Mouse (Mus musculus): ENCODE data around the gene Cetn3.
A peak's percentile ranks its signal among the peaks of the same experiment; 100 is the strongest.

Gene Cetn3

DNA sequence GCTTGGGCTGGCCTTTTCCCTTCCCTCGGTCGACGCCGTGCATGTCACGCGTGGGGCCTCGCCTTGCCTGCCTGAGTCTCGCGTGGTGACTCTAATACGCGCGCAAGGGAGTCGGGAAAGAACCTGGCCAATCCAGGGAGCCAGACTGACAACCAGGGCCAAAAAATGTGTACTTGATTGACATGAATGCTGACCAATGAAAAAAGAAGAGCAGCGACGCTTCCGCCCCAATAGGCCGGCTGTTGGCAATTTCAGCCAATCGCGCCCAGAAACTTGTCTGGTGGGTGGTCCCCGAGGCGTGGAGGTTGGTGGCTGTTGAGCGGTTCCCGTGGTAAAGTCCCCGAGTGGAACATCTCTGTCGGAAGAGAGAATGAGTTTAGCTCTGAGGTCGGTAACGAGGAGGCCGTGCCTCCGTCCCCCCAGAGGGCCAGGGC, at the start of gene Cetn3:
Gene Cetn3, plus strand, starts transcription at position 107 of the 434 bp plus-strand sequence.
- DNase-seq (ENCODE audit: low spot score), result peak; percentile 91

DNA sequence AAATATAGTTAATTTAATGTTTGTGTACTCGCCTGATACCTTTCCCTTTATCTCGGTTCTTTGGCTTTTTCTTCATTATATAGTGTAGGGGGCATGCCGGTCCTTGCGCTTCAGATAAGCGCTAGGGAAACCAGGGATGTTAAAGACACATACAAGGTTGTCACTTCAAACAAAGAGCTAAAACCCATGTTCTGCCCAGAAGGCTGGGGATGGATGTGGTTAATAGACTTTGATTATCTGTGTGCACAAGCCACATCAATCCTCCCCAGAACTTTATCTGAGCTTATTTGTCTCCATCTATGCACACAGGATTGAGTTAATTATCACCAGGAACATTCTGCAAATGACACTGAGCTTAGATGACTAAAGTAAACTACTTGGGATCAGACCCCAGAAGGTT, 46.3 kb upstream of the Cetn3 start:
- DNase-seq (ENCODE audit: low spot score), result no peak

DNA sequence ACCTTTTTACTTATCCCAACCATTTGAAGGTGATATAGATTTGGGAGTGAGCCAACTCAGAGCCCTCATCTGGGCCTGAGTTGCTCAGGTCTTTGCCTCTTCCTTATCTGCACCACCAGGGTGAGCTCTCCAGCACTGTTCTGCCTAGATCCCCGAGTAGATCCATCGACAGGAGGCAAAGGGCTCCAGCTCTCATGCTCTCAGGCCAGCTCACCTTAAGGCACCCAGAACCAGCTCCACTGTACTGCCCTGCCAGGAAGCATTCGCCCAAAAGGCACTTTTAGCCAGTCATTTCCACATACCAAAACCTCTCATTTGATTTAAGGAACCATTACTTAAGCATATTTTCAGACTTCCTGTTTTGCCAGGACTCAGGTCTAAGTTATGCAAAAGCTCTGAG, 42.0 kb upstream of the Cetn3 start:
- DNase-seq (ENCODE audit: low spot score), result no peak

DNA sequence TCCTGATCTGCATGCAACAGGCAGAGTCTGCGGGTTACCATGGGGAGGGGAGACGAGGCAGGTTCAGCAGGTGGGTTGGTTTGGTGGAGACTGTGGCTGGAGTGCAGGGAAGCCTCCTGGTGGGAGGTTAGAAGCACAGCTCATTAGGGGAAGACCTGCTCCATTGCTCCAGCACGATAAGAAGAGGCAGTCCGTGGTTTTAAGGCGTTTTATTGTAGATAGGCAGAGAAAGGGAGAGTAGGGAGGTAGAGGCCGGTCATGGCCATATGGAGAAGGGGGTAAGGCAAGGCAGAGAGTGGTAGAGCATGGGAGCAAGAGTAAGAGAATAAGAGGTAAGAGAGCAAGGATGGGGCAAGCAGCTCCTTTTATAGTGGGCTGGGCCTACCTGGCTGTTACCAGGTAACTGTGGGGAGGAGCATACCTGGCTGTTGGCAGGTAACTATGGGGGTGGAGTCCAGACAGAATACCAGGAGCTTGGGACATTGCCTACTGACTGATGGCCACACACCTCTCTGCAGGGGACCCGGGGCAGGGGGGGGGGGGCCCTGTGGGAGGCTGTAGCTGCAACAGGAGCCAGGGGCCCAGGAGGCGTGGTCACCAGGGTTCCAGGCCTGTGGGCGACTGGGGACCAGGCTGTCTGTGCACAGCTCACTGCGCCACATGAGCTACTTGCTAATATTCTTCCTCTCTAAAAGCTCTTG, 39.3 kb upstream of the Cetn3 start:
- no peak for DNase-seq (ENCODE audit: low spot score)

DNA sequence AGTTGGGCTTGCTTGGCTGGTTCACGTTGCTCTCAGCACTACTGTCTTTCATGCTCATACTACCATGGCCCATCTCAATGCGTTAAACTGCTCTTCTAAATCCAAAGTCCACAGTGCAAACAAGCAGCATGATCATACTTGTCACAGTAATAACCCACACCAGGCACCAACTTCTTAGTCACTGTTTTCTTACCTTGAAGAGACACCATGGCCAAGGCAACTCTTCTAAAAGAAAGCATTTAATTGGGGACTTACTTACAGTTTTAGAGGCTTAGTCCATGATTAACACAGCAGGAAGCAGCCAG, 38.8 kb upstream of the Cetn3 start:
- DNase-seq (ENCODE audit: low spot score), result no peak

DNA sequence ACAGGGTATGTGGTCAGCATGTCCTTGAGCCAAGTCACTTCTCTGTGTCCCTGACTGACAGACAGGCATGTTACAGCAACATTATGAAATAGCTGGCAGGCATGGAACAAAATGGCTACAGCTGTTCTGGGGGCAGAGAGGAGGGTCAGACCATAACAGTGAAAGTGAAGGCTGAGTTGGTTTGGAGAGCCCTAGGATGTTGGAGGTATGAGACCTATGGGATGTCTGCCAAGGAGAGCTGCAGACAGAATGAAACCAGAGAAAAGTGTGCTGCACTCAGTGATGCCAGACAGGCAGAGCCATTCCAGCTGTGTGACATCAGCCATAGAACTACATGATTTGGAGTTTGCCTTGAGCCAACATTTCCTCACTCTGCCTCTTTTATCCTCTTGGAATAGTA, 28.0 kb upstream of the Cetn3 start:
- no peak for DNase-seq (ENCODE audit: low spot score)

DNA sequence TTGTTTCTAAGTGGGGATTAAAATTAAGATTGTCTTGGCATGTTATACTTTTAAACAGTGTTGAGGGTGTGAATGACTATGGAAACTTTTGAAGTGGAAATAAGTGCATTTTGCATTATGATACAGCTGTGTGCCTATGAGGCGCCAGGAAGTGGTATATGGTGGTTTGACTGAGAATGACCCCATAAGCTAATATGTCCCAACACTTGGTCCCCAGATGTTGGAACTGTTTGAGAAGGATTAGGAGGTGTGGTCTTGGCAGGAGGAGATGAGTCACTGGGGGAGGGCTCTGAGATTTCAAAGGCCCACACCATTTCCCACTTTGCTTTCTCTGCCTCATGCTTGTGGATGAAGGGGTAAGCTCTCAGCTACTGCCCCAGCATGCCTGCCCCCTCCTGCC, 27.6 kb upstream of the Cetn3 start:
- no peak for DNase-seq (ENCODE audit: low spot score)

DNA sequence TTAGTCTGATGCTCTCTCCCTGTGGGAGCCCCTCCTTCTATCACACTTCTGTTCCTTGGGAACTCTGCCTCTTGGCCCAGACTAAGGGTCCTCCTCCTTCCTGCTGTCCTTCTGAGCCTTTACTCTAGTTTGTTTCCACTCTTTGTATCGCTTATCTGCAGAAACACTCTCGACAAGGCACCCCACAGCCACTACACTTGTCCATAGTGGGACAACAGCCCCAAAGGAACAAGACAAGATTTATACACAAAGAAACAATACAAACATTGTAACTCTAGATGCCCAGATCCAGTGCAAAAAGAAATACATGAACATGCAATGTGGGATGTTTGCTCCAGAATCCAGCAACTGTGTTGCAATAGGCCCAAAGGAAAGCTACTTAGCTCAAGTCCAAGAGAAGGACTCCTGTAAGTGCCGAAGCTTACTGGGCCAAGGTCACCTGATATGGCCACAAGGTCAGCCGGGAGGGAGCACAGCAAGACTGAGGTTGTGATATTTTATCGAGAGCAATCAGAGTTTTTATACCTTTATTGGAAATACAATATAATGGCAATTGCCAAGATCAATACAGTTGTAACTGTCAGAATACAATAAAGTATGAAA, 25.7 kb upstream of the Cetn3 start:
- no peak for DNase-seq (ENCODE audit: low spot score)

DNA sequence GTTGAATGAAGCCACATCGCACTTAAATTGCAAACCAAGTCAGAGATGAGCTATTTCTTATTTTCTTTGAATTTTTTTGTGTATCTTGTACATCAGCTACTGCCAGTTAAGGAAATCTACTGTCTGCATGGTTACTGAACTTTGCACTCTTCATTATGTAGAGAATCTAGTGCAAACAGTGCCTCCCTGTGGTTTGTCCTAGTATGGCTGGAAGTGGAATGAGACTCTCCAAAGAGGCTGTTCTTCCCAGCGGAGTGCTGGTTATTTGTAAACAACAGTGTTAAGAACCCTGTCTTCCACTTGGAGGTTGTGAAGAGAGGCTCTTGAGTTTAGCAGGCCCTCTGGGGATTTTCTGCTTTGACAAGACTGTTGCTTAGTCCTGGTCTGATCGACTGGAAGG, 22.5 kb upstream of the Cetn3 start:
- no peak for DNase-seq (ENCODE audit: low spot score)

DNA sequence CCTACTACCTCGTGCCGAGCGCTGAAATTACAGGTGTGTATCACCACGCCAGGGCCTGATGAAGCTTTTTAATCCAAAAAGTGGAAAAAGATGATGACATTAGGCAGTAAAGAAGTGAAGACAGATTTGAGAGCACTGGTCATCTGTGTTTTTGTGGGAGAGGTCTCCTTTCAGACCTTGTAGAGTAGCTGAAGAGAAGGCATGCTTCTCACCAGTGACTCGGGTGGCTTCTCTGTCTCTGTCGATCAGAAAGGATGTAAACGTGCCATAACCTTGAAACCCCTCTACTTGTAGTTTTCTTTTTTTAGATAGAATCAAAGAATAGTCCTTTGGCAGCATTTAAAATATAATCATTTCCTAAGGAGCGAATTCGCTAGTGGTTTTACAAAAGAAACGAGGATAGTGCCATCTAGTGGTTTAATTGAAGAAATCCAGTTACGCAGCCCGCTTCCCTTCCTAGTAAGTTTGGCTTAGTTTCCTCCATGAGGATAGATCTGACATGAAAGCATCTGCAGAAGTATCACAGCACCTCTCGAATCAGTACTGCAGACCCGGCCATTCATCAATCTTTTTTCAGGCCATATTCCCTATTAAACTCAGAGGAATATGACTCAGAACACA, 21.2 kb upstream of the Cetn3 start:
- no peak for DNase-seq (ENCODE audit: low spot score)

DNA sequence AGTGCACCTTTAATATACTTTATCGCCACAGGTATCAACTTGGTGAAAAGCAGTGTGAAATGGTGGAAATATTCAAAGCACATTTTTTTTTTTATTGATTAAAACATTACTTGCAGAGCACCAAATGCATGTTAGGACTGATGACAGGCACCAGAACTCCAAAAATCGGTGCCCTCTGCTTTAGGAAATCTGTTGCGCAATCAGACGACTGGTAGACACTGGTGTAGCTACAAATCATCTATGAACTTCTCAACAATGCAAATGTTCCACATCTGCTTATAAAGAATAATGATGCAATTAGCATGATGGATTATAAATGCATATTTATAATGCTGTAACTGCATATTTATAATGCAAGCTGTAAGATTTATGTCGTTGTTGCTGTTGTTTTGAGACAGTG, 18.7 kb upstream of the Cetn3 start:
- no peak for DNase-seq (ENCODE audit: low spot score)

DNA sequence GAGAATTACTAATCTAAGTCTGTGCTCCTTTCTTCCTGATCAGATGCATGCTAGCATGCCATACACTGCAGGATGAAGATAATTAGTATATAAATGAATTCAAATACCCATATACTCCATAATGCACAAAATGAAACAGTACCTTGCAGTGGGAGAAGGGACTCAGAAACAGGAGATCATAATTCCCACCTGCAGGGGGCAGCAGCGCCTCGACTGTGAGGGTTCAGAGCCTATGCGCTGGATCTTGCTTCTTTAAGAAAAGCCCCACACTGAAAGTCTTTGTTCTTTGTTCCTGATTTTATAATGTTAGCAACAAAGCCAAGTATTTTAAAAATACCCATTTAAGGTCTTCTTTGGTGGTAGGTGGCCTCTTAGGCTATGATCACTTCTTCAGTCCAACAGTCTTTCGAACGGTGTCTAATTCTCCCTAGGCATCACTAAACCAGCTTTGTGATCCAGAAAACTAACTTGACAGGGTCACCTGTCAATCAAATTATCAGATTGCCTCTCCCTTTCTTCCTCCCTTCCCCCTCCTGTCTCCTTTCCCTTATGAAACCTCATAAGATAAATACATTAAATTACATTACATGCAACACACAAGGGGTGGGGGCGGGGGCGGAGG, 15.7 kb upstream of the Cetn3 start:
- DNase-seq (ENCODE audit: low spot score), result peak; percentile 35

DNA sequence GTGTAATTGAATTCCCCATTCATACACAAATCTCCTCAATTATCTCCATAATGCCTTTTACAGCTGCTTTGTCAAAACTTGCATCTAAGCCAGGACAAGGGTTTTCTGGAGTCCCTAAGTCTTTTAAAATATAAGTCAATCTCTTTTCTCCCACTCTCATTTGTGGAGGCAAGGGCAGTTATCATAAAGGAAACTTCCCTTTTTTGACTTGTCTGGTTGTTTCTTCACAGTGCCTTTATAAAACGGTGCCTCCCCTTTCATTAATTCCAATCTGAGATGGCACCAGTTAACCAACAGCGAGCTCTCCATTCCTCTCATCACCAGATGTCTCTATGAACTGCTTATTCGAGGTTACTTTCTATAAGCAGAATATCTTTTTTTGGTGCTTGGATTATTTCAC, 6.7 kb upstream of the Cetn3 start:
- DNase-seq (ENCODE audit: low spot score), result no peak

DNA sequence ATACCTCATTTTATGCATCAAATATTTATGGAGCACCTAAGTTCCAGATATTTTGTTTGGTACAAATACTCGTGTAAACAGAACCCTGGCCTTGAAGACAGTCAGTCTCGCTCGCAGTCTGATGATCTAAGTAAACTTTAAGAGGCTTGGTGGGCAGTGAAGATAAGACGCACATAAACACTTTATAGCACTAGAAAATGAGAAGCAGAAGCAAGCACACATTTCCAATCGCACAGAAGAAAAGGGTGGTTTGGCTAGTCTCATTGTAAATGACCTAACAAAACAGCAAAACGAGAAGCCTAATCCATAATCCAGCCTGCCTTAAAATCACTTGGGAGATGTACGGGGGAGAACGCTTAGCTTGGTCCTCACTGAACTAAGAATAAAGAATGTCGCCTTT, 402 bp upstream of the Cetn3 start:
- DNase-seq (ENCODE audit: low spot score), result no peak

DNA sequence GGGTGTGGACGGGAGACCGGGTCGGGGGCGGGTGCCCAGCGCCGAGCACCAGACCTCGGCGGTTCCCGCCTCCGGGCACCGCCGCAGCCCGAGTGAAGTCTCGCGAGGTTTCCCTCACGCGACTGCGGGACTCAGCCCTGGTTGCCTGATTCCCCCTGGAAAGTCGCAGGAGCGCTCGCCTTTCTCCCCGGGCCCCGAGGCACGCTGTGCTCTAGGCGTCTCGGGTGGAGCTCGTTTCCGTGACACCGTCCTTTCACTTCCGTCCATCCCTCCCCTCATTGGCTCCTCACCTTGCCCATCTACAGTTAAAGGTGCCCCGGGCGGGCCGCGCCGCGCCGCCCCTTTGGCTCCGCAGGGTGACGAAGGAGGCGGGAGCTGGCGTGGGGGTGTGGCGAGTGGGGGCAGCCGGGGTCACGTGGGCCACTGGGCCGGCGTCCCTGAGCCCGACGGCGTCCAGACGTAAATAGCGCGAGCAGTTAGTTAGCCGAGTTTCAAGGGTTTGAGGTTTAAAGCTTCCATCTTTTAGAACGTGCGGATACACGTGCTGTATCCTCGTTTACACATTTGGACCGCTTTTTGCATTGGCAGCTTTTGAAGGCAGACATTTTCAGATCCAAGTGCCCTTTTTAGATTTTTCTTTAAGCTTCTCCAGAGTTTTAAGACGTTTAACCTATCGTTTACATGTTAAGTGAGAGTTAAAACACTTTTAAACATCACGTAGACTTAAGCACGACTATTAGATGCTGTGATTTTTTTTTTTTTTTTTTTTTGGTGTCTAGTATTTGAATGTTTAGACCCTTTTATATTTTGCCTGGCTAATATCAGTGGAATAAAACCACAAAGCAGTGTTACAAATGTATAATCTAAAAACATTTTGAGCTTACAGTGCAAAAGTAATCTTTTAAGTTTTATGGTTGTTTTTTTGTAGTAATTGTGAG, 797 bp downstream of the Cetn3 start:
- peak; percentile 97 for DNase-seq (ENCODE audit: low spot score)

DNA sequence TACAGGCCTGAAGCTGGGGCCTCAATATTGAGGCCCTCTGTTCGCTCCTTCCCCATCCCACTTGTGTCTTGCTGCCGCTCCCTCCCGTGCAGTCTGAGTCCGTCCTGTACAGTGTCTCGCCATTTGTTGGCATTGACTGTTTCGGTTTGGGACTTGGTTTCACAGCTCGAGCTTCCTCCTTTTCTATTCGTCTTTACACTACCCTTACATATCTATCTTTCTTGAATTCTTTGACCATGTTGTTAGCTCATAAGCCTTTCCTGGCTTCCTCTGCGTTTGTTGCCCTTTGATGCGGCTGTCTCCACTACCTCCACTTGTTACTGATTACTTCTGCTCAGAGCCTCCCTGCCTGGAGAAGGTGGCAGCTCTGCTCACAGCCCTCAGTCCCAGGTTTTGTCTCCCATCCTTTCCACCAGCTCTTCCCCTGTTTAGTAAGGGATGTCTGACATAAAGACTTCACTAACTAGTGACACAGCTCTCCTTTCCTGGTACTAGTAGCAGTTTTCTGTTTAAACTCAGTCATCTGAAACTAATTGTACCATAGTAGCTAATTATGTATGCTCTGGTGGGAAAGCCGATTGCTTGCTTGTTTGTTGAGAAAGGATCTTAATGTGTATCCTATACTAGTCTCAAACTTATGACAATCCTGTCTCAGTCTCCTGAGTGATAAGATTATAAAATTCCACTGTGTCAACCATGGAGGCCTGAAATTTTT, 3.0 kb downstream of the Cetn3 start:
- no peak for DNase-seq (ENCODE audit: low spot score)

DNA sequence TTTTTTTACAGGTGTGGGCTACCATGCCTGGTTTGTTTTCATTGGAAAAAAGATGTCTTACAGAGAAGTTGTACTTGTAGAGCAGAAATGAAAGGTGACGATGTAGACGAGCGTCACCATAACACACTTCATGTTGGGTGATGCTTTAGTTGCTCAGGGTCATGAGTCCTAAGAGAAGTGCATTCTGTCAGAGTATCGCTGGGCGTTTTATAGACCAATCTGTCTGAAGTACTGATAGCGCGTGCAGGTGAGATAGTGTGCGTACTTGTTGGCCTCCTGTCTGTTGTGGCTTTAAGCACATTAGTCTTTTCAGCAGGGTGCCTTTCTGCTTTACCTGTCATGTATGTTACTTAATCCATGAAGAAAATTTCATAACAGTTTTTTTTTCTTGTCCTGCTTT, 7.3 kb downstream of the Cetn3 start:
- no peak for DNase-seq (ENCODE audit: low spot score)

DNA sequence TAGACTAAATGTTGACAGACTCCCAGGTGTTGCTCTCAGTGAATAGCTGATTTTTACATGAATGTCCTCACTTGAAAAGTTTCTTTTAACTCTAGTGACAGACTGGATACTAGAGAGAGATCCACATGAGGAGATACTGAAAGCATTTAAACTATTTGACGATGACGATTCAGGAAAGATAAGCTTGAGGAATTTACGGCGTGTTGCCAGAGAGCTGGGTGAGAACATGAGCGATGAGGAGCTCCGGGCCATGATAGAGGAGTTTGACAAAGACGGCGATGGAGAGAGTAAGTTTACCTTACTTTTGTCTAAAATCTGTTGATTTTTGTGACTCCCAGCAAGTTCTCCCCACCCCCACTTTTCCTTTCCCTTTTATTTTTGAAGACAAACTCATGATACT, 9.0 kb downstream of the Cetn3 start:
- DNase-seq (ENCODE audit: low spot score), result no peak

DNA sequence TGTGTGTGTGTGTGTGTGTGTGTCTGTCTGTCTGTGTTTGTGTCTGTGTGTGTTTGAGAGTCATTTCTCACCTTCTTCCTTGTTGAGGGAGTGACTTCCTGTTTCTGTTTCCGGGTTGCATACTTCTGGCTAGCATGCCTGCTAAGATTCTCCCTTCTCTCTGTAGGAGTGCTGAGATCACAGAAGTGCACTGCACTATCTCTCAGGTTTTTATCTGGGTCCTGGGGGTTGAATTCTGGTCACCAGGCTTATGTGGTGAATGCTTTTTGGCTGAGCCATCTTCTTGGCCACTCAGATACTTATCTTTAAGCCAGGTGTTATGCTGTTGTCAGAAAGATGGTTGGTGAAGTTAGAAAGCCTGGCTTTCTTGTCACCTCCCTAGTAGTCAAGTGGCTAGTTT, 11.0 kb downstream of the Cetn3 start:
- DNase-seq (ENCODE audit: low spot score), result no peak

DNA sequence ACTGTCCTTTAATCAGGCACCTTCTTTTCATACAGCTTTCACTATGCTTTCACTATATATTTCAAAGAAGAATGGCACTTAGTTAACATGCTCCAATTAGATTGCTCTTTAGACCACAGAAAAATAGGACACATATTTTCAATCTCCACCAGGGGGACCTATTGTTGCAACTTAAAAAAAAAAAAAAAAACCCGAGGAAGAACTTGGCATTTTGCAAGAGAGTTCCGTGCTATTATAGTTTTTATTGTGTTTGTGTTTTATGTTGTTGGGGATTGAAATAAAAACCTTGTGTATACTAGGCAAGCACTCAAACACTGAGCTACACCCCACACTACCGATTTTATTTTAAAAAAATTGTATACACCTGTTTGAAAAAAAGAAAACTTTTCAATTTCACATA, 18.2 kb downstream of the Cetn3 start:
- no peak for DNase-seq (ENCODE audit: low spot score)

DNA sequence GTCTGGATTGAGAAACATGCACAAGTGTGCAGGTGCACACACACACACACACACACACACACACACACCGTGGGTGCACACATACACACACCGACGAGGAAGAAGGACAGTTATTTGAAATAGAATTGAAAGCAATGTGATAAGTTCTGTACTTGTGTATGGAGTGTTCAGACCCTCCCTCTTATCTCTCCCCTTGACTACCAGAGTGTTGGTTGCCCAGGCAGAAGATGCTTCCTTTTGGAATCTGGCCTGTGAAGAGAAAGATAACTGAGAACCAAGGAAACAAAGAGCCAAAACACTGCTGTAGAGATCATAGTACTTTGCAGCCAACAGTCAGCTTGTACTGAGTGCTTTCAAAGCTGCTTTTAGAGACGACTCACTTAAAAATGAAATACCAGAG, 20.8 kb downstream of the Cetn3 start:
- no peak for DNase-seq (ENCODE audit: low spot score)

DNA sequence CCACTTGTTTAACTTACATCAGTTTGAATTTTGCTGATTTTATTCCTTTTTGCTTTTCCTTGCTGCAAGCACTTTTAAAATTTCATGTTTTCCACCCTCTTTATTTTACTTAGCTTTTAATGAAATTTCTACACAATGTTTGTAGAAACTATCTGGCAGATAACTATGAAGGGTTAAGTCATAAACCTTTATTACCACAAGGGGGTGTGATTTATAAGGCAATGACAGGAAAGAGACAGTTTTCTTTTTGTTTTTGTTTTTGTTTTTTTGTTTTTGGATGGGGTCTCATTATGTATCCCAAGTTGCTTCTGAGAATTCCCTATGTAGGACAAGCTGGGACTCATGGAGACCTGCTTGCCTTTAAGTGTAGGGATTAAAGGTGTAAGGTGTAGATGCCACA, 39.9 kb downstream of the Cetn3 start:
- no peak for DNase-seq (ENCODE audit: low spot score)
